Mouse (Mus musculus) layer of hippocampus, adult 2 months (tissue): ENCODE data around the gene Hmcn2. TPM values are rescaled to one million over a fixed set of nuclear protein-coding genes. Genes with fewer than 3 reads are reported as not detected.

Experiments
- DNase-seq, 2 experiments: peaks; one replicate each; pipeline ENCODE4 v3.0.0; 2022; ENCODE audit warnings: low spot score in 2 of 2
- H3K27ac ChIP-seq: fragments of 200-600 bp; 2 replicates; pipeline ENCODE4 v1.8.1; 2022
- H3K4me3 ChIP-seq: fragments of 200-600 bp; 2 replicates; pipeline ENCODE4 v1.8.1; 2022; ENCODE audit warnings: mild to moderate bottlenecking
- CTCF ChIP-seq: fragments of 200-600 bp; conservative IDR thresholded peaks from 2 replicates; pipeline ENCODE4 v1.8.1; 2022; ENCODE audit warnings: antibody characterized with exemption, mild to moderate bottlenecking, moderate library complexity
- total RNA-seq, 2 experiments: library from RNA; stranded (reverse); gene quantifications; 2 replicates each; pipeline ENCODE4 v1.2.3; 2021

The Hmcn2 gene
- total RNA-seq, 2 experiments from 2014 or later, result 0.32 to 0.51 TPM

- TF ChIP-seq CTCF, result peak; percentile 99
- Histone ChIP-seq H3K27ac (peak overlapping the region; percentile 61; the same call in 1 of the 2 replicates), H3K4me3 (no peak overlapping the region)
- DNase-seq, result peak in 1 of 2 experiments; percentile 78
Measured at GRCm38 (mm10) chr2:31291421-31291820, 22.8 kb upstream of the Hmcn2 start.

- peak in 1 of 2 experiments; percentile 79 for DNase-seq
- peak; percentile 97 for TF ChIP-seq CTCF
- no peak overlapping the region; the same call in 1 of the 2 replicates for H3K27ac ChIP-seq
- H3K4me3 ChIP-seq, result no peak overlapping the region
Measured at GRCm38 (mm10) chr2:31294985-31295384, 19.2 kb upstream of the Hmcn2 start.

GRCm38 (mm10) chr2:31296395-31296794 is 17.8 kb upstream of the Hmcn2 start:
- H3K27ac ChIP-seq, result no peak overlapping the region
- TF ChIP-seq CTCF, result no peak
- DNase-seq, result no peak
- no peak overlapping the region for H3K4me3 ChIP-seq

GRCm38 (mm10) chr2:31297602-31298268 is 16.5 kb upstream of the Hmcn2 start:
- no peak for TF ChIP-seq CTCF
- H3K27ac ChIP-seq, result peak overlapping the region; percentile 59
- DNase-seq, result peak; percentile 70 to 80
- H3K4me3 ChIP-seq, result peak overlapping the region; percentile 55

GRCm38 (mm10) chr2:31298814-31299213 is 15.4 kb upstream of the Hmcn2 start:
- H3K4me3 ChIP-seq, result no peak overlapping the region; the same call in 1 of the 2 replicates

GRCm38 (mm10) chr2:31299266-31299665 is 14.9 kb upstream of the Hmcn2 start:
- peak; percentile 78 for TF ChIP-seq CTCF
- DNase-seq, result no peak
- H3K4me3 ChIP-seq, result peak overlapping the region; percentile 13; the same call in 1 of the 2 replicates
- peak overlapping the region; percentile 5; the same call in 1 of the 2 replicates for H3K27ac ChIP-seq

More at GRCm38 (mm10) chr2:31298814-31299213, 15.4 kb upstream of the Hmcn2 start:
- no peak for DNase-seq
- no peak for TF ChIP-seq CTCF
- H3K27ac ChIP-seq, result peak overlapping the region; percentile 5; the same call in 1 of the 2 replicates

GRCm38 (mm10) chr2:31299996-31300395 is 14.2 kb upstream of the Hmcn2 start:
- no peak for DNase-seq
- Histone ChIP-seq H3K27ac (no peak overlapping the region), H3K4me3 (no peak overlapping the region)
- no peak for TF ChIP-seq CTCF

GRCm38 (mm10) chr2:31303177-31303576 is 11.0 kb upstream of the Hmcn2 start:
- H3K27ac ChIP-seq, result no peak overlapping the region
- DNase-seq, result no peak

GRCm38 (mm10) chr2:31304191-31304590 is 10.0 kb upstream of the Hmcn2 start:
- Histone ChIP-seq H3K4me3 (no peak overlapping the region), H3K27ac (no peak overlapping the region)
- TF ChIP-seq CTCF, result no peak
- DNase-seq, result no peak

More at GRCm38 (mm10) chr2:31303177-31303576, 11.0 kb upstream of the Hmcn2 start:
- no peak for TF ChIP-seq CTCF
- H3K4me3 ChIP-seq, result no peak overlapping the region

GRCm38 (mm10) chr2:31304801-31305665 is 9.2 kb upstream of the Hmcn2 start:
- no peak for DNase-seq
- Histone ChIP-seq H3K4me3 (no peak overlapping the region), H3K27ac (no peak overlapping the region)
- no peak for TF ChIP-seq CTCF

- no peak for DNase-seq
- peak; percentile 75 for TF ChIP-seq CTCF
- H3K27ac ChIP-seq, result no peak overlapping the region
- no peak overlapping the region for H3K4me3 ChIP-seq
Measured at GRCm38 (mm10) chr2:31305684-31306083, 8.5 kb upstream of the Hmcn2 start.

GRCm38 (mm10) chr2:31308257-31308656 is 6.0 kb upstream of the Hmcn2 start:
- peak; percentile 54 for TF ChIP-seq CTCF
- H3K4me3 ChIP-seq, result no peak overlapping the region
- DNase-seq, result no peak
- H3K27ac ChIP-seq, result no peak overlapping the region

- no peak for DNase-seq
- Histone ChIP-seq H3K27ac (no peak overlapping the region), H3K4me3 (no peak overlapping the region)
- TF ChIP-seq CTCF, result no peak
Measured at GRCm38 (mm10) chr2:31309549-31309948, 4.7 kb upstream of the Hmcn2 start.
